Mouse (Mus musculus) cerebellum, adult 2 months (tissue): ENCODE measurements around the gene Edar.

Experiments used
- CTCF ChIP-seq: fragments of 200-500 bp; IDR thresholded peaks from 2 replicates; pipeline ENCODE4 v1.5.1; 2011; ENCODE audit warnings: low read depth, mild to moderate bottlenecking, control low read depth, low read length, moderate library complexity, borderline replicate concordance; ENCODE audit not compliant: insufficient read depth
- POLR2A ChIP-seq: fragments of 200-500 bp; IDR thresholded peaks from 2 replicates; pipeline ENCODE4 v1.6.1; 2011; ENCODE audit warnings: low read length, control low read depth, borderline replicate concordance; ENCODE audit not compliant: insufficient read depth

GRCm38 (mm10) chr10:58559901-58560300, 115.6 kb downstream of the Edar start:
- TF ChIP-seq CTCF (peak; percentile 22; the same call in 1 of the 2 replicates), POLR2A (no peak)
